Mouse (Mus musculus) heart, adult 2 months (tissue): Measurements from ENCODE around the gene Trappc2l. TPM values are rescaled to one million over a fixed set of nuclear protein-coding genes. Genes with fewer than 3 reads are reported as not detected.

Experiments
- DNase-seq, 2 experiments: peaks; one replicate each; pipeline ENCODE4 v3.0.0; 2021
- H3K27ac ChIP-seq: fragments of 200-600 bp; 2 replicates; pipeline ENCODE4 v1.8.1; 2022
- H3K27me3 ChIP-seq: fragments of 200-500 bp; 2 replicates; pipeline ENCODE4 v1.6.1; 2012; ENCODE audit warnings: mild to moderate bottlenecking, low read length, inconsistent platforms, mixed read lengths; ENCODE audit not compliant: control insufficient read depth, insufficient read depth
- H3K36me3 ChIP-seq: fragments of 200-500 bp; 2 replicates; pipeline ENCODE4 v1.6.1; 2012; ENCODE audit warnings: low read length, inconsistent platforms; ENCODE audit not compliant: control insufficient read depth, insufficient read depth
- H3K4me1 ChIP-seq: fragments of 200-500 bp; 2 replicates; pipeline ENCODE4 v1.6.1; 2011; ENCODE audit warnings: low read length; ENCODE audit not compliant: control insufficient read depth, insufficient read depth
- H3K4me3 ChIP-seq: fragments of 200-600 bp; 2 replicates; pipeline ENCODE4 v1.8.1; 2022
- H3K79me2 ChIP-seq: fragments of 200-500 bp; replicated peaks from 2 replicates; pipeline ENCODE4 v1.6.1; 2012; ENCODE audit warnings: mild to moderate bottlenecking, inconsistent platforms, low read length, moderate library complexity, mixed read lengths; ENCODE audit not compliant: control insufficient read depth, insufficient read depth
- H3K9ac ChIP-seq: fragments of 200-500 bp; 2 replicates; pipeline ENCODE4 v1.6.1; 2012; ENCODE audit warnings: low read depth, mild to moderate bottlenecking, control low read depth, inconsistent platforms, low read length, mixed read lengths
- CTCF ChIP-seq: fragments of 200-600 bp; IDR thresholded peaks from 2 replicates; pipeline ENCODE4 v1.8.1; 2022; ENCODE audit warnings: antibody characterized with exemption, mild to moderate bottlenecking, moderate library complexity
- EP300 ChIP-seq: fragments of 200-500 bp; IDR thresholded peaks from 2 replicates; pipeline ENCODE4 v1.6.1; 2011; ENCODE audit warnings: low read depth, low read length, control low read depth; ENCODE audit not compliant: insufficient read depth
- POLR2A ChIP-seq: fragments of 200-500 bp; IDR thresholded peaks from 2 replicates; pipeline ENCODE4 v1.6.1; 2011; ENCODE audit warnings: mild to moderate bottlenecking, low read depth, low read length, control low read depth; ENCODE audit not compliant: insufficient read depth
- WGBS: fragments of 180-500 bp; shearing (Covaris S2); methylation state at CpG from one replicate; pipeline ENCODE4 v1.1.7; 2018; 5-methylcytosine and 5-hydroxymethylcytosine counted together
- intact Hi-C: fragments of 180-260 bp; cut with DNase I; formaldehyde crosslinking; loops from one replicate; pipeline ENCODE4 v1.15.1; 2025
- long read RNA-seq: library from polyadenylated mRNA; stranded (forward); transcript quantifications from one replicate; pipeline ENCODE4 v2.0.0, GENCODE M21; 2021
- polyA plus RNA-seq: library from polyadenylated mRNA; depleted of rRNA; stranded (reverse); fragments of >200 nt; gene quantifications from 2 replicates; pipeline ENCODE4 v1.2.3, GENCODE M21; 2012; rRNA removed
- total RNA-seq, 2 experiments: library from RNA; stranded (reverse); gene quantifications; 2 replicates each; pipeline ENCODE4 v1.2.3; 2021

Gene Trappc2l
- total RNA-seq, result 10 to 100 TPM; 58.6 to 65.4 TPM
- 161 and 207 TPM in 2 replicates for polyA plus RNA-seq
- long read RNA-seq, transcript Trappc2l-201 (5 exons, 1,659 nt), result major isoform, 53 of 60 reads
- long read RNA-seq, partial matches to known transcripts, result 5 of 60 reads
- long read RNA-seq, other reads (novel, unspliced or antisense), result 2 of 60 reads

DNA sequence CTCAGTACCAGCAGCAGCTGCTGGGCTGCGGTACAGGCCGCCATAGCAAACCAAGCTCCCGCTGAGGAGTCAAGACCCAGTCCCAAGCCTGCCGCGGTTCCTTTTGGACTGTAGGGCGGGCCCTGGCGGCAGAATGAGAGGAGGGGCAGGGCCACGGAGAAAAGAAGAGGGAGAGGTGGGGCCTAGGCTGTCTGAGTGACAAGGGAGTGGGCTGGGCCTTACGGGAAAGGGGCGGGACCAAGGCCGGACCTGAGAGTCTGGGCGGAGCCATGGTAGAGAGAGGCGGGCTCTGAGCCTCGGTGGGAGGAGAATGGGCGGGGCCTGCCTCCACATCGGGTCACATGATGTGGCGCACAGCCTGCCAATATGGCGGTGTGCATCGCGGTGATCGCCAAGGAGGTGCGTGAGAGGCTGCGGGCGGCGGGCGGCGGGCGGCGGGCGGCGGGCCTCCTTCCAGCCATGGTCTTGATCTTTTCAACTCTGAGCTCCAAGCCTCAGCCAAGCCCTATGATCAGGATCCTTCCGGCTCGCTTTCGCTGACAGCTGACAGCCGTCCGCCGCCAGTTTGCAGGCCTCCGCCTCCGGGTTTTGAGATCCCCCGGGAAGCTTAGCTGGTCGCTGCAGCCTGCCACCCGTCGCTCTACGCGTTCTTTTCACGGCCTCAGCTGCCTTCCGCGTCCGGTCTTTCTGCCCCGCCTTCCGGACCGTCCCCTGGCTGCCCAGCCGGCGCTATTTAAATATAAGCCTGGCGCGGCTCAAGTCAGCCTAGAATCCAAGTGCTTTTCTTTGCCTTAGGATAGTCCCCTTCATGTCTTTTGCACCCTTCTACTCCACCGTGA lies at the start of gene Trappc2l, which contains the start of gene Galns:
TSS of gene Trappc2l (plus strand) at position 346 of the 839 bp plus-strand sequence.
TSS of gene Galns (minus strand) at position 169 of the 839 bp plus-strand sequence.
- Histone ChIP-seq H3K27ac (peak within 1 kb of the TSS; percentile 91), H3K4me1 (peaks cover 7% of the 10 kb centered on the region), H3K79me2 (no peaks in the 10 kb centered on the region), H3K4me3 (peak within 1 kb of the TSS; percentile 81), H3K27me3 (no peaks in the 10 kb centered on the region), H3K36me3 (no peaks in the 10 kb centered on the region), H3K9ac (peak within 1 kb of the TSS; percentile 77)
- whole genome bisulfite sequencing, result under 1% methylated on average over 55 of the region's 57 CpGs
- TF ChIP-seq POLR2A (peak; percentile 76), CTCF (peak; percentile 61), EP300 (no peak)
- intact Hi-C loops, result loop anchor here (1.0 to 5.0 kb wide), 3 partner anchors 45 to 109 kb away; no protein-coding TSS in a partner anchor
- DNase-seq, result peak; percentile 95 to 96

DNA sequence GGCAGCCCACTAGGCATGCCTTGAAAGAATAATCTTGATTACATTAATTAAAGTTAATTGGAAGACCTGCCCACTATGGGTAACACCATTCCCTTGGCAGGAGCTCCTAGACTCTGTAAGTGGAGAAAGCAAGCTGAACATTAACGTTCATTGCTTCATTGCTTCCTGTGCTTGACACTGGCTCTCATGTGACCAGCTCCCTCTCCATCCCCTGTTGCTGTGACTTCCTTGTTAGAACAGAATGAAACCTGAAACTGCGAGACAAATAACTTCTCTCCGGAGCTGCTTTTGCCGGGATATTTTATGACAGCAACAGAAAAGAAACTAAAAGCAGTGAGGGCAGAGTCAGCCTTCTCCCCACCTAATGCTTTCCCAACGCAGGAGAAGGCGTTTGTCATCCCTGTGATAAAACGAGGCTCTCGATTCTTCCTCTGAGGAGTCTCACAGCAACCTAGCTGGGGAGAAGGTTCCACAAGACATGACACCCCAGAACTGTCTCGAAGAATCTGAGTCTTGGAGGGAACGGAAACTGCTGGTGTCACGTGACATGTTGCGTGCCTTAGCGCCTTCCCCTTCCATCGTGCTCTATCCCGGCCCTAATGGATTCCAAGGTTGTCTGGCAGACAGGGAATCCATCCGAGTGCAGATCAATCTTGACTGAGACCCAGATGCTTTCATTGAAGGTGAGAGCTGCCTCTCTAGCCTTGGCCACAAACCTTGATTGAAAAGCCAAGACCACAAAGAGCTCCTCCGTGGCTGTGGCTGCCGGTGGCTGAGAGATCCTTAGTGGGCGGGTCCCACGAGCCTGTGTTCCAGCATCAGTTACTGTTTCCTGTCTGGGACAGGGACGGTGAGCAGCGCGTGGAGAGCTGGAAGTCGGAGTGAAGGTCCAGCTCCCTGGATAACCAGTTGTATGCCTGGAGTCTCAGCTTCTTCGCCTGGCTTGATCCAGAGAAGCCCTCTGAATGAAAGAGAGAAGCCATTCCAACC lies 46.8 kb upstream of the Trappc2l start:
- 74% methylated on average over 25 of the region's 25 CpGs for WGBS
- DNase-seq, result no peak
- no peaks in the 10 kb centered on the region for H3K79me2 ChIP-seq
- H3K27ac ChIP-seq, result peak overlapping the region; percentile 34; the same call in 1 of the 2 replicates
- TF ChIP-seq EP300, result no peak
- TF ChIP-seq CTCF, result no peak
- no peak for TF ChIP-seq POLR2A
- H3K4me1 ChIP-seq, result peaks cover 13% of the 10 kb centered on the region
- H3K27me3 ChIP-seq, result no peaks in the 10 kb centered on the region
- H3K9ac ChIP-seq, result no peak overlapping the region
- H3K36me3 ChIP-seq, result no peaks in the 10 kb centered on the region; the same call in 1 of the 2 replicates
- intact Hi-C loops, result loop anchor here (5.0 kb wide), 1 partner anchor 113 kb away; no protein-coding TSS in a partner anchor
- H3K4me3 ChIP-seq, result no peak overlapping the region

DNA sequence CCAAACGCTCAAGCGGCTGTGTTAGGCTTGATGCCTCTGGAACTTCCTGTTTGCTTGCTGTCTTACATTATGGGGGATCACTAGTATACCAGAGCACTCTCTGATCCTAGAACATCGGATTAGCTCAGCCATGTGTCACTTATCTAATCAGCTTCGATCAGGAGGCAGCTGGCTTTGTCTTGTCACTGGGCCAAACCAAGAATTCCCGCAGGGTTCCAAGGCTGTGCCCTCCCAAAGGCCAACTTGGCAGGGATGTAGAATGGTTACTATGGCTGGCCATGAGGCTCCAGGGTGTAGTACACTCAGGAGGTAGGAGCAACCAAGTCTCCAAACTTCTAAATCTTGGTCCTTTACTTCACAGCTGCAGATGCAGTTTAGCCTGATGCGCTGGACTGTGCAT lies 44.7 kb upstream of the Trappc2l start:
- intact Hi-C loops, result loop anchor here (2.0 to 5.0 kb wide), 2 partner anchors 44 to 111 kb away; partner anchors contain the start of genes Galns and Trappc2l
- 19% methylated on average over 6 of the region's 6 CpGs for WGBS
- Histone ChIP-seq H3K9ac (peak overlapping the region; percentile 85), H3K4me1 (peaks cover 9% of the 10 kb centered on the region), H3K36me3 (no peaks in the 10 kb centered on the region; the same call in 1 of the 2 replicates), H3K4me3 (peak overlapping the region; percentile 86), H3K27ac (peak overlapping the region; percentile 95), H3K27me3 (no peaks in the 10 kb centered on the region), H3K79me2 (no peaks in the 10 kb centered on the region)
- peak; percentile 5; the same call in 1 of the 2 replicates for TF ChIP-seq EP300
- TF ChIP-seq POLR2A, result no peak
- DNase-seq, result peak; percentile 45 to 58

DNA sequence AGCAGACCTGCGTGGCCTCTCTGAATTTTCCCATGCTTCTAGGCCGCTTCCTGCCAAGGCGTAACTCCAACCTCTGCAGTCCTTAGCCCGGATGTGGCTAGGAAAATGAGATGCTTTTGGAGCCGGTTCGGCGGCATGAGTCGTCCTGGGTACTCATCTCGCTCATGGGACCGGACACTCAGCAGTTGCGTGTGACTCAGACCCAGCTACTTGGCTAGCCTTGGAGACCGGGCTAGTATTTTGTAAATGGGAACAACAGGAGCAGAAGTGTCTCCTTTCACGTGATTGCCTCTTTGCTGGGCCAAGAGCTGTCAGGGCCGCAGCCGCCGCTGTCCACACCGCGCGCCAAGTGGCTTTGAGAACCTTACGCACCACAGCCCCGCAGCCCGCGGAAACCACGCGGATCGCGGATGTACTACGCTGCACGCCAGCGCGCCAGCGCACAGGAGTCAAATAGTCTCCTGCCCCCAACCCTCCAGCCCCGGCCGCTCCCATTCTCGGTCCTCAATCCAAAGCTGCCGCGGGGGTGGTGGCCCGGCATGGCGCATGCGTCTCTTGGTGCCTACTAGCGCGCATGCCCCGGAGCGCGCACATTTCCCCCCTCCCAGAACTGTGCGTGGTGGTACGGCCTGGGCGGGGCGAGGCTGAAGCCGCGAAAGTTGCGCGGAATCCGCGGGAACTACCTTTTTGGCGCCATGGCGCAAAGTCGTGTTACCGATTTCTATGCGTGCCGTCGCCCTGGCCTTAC lies 43.9 kb upstream of the Trappc2l start, which contains the start of gene Cdt1:
TSS of gene Cdt1 (plus strand) at position 655 of the 748 bp plus-strand sequence.
- Histone ChIP-seq H3K9ac (peak within 1 kb of the TSS; percentile 85), H3K79me2 (no peaks in the 10 kb centered on the region), H3K27ac (peak within 1 kb of the TSS; percentile 95), H3K27me3 (no peaks in the 10 kb centered on the region), H3K4me1 (peaks cover 9% of the 10 kb centered on the region), H3K36me3 (no peaks in the 10 kb centered on the region; the same call in 1 of the 2 replicates), H3K4me3 (peak within 1 kb of the TSS; percentile 86)
- peak; percentile 62; the same call in 1 of the 2 replicates for TF ChIP-seq POLR2A
- TF ChIP-seq EP300, result peak; percentile 60; the same call in 1 of the 2 replicates
- TF ChIP-seq CTCF, result no peak
- intact Hi-C loops, result loop anchor here (2.0 to 5.0 kb wide), 2 partner anchors 43 to 110 kb away; partner anchors contain the start of genes Galns and Trappc2l
- DNase-seq, result peak; percentile 96
- WGBS, result under 1% methylated on average over 62 of the region's 62 CpGs

DNA sequence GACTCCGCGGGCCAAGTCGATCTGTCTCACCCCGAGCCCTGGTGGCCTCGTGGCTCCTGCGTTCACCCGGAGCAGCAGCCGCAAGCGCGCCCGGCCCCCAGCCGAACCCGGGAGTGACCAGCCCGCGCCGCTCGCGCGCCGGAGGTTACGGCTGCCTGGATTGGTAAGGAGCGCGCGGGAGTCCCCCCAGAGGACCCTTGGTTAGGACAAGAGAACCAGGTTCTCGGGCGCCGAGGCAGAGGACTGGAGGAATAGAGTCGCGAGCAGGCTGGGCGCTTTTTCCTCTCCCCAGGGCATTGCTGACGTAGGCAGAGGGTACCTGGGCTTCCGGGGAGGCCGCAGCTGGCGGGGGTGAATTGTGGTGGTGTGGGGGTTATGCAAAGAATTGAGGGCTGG lies 43.3 kb upstream of the Trappc2l start:
- H3K79me2 ChIP-seq, result no peaks in the 10 kb centered on the region
- H3K36me3 ChIP-seq, result no peaks in the 10 kb centered on the region; the same call in 1 of the 2 replicates
- peaks cover 9% of the 10 kb centered on the region for H3K4me1 ChIP-seq
- no peak for DNase-seq
- H3K4me3 ChIP-seq, result peak overlapping the region; percentile 86
- H3K27me3 ChIP-seq, result no peaks in the 10 kb centered on the region
- H3K9ac ChIP-seq, result peak overlapping the region; percentile 78
- peak overlapping the region; percentile 95 for H3K27ac ChIP-seq
- intact Hi-C loops, result loop anchor here (5.0 kb wide), 1 partner anchor 109 kb away; no protein-coding TSS in a partner anchor
- 1% methylated on average over 34 of the region's 34 CpGs for WGBS
- no peak for TF ChIP-seq EP300
- TF ChIP-seq POLR2A, result no peak
- no peak for TF ChIP-seq CTCF
